Mouse (Mus musculus): ENCODE measurements around the gene Fam129a. TPM values are rescaled to one million over a fixed set of nuclear protein-coding genes. Genes with fewer than 3 reads are reported as not detected.

The Fam129a gene
- polyA plus RNA-seq, 1 experiment = not detected

DNA sequence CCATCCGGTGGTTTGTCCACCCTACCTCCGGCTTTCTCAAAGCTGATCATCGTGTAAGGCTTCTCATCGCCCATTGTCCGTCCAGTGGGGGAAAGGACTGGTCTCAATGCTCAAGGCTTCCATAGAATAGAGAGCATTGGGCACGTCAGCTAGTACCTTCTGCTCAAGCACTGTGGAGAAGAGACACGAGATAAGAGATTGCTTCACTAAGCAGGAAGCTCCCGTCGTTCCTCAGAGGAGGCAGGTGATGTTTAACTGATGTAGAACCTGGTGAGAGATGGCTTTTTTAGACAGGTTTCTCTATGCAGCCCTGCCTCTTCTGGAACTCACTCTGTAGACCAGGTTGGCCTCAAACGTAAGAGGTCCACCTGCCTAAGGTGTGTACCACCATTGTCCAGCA, 93.4 kb downstream of the Fam129a start:
- Histone ChIP-seq H3K4me3 (ENCODE audit: insufficient read depth, low read depth, low read length) (no peak overlapping the region), H3K4me1 (ENCODE audit: control insufficient read depth, insufficient read depth, low read length) (no peaks in the 10 kb centered on the region), H3K27ac (ENCODE audit: insufficient read depth, low read depth, low read length) (no peak overlapping the region)
- TF ChIP-seq POLR2A (IDR thresholded peaks at IDR 0.05; ENCODE audit: insufficient read depth, low read depth, low read length) (no peak), CTCF (IDR thresholded peaks at IDR 0.05; ENCODE audit: insufficient read depth, low read depth, low read length) (no peak)
- 96% methylated on average over 10 of the region's 10 CpGs for WGBS

DNA sequence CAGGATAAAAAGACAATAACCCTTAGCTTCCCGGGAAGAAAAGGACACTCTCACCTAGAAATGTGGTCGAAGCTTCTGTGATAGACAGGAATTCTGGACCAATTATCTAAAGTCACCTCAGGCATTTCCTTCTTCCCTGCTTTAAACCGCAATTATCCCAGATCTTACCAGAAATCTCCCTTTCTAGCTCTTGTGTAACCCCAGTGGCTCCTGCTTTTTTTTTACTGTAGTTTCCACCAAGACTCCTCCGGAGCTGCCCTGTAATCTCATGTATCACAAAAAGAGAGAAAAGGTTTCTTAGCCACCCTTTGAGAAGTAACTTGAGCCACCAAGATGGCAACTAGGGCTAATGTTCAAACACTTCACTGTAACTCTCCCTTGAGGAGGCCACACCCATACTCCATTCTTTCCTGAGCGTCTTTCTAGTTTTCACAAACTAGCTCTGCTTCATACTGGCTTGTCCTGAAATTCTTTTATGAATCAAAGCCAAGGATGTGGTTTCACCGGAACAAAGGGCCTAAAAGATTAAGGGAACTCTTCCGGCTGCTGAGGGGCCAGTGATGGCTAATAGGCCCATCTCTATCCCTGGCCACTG, 93.9 kb downstream of the Fam129a start:
- Histone ChIP-seq H3K4me1 (ENCODE audit: control insufficient read depth, insufficient read depth, low read length) (no peaks in the 10 kb centered on the region), H3K4me3 (ENCODE audit: insufficient read depth, low read depth, low read length) (no peak overlapping the region), H3K27ac (ENCODE audit: insufficient read depth, low read depth, low read length) (no peak overlapping the region)
- WGBS = 91% methylated on average over 7 of the region's 7 CpGs
- TF ChIP-seq CTCF (IDR thresholded peaks at IDR 0.05; ENCODE audit: insufficient read depth, low read depth, low read length) = no peak
- TF ChIP-seq POLR2A (IDR thresholded peaks at IDR 0.05; ENCODE audit: insufficient read depth, low read depth, low read length) = no peak

DNA sequence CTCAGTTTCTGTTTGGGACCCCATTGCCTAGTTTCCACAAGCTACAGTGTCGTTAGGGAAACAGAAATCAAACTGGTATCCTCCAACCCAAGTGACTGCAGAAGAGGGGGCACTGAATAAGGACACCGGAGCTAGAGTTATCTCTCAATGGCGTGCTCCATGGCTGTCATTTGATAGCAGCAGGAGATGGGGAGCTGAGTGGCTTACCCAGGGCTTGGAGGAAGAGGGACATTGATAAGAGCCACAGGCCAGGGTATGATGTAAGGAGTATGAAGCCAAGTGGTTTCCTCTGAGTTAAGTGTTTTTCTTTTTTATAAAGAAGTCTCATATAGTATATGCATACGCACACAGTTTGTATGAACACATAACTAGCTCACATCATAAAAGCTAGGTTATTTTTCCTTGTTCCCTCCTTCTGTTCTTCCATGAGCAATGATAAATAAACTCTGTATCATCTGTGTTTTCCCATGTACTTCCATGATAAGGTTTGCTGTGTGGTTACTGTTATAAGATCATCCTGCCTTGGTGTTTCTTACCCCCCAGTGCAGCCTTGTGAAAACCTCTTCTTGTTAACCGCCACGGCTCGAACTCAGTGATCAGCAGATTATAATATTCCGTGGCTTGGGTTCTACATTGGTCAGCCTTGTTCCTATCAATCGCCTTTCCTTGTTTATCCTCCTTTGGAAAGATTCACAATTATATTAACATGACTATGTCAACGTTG, 96.5 kb downstream of the Fam129a start:
- Histone ChIP-seq H3K27ac (ENCODE audit: insufficient read depth, low read depth, low read length) (no peak overlapping the region), H3K4me3 (ENCODE audit: insufficient read depth, low read depth, low read length) (no peak overlapping the region), H3K4me1 (ENCODE audit: control insufficient read depth, insufficient read depth, low read length) (no peaks in the 10 kb centered on the region; the same call in 1 of the 2 replicates)
- 92% methylated on average over 10 of the region's 10 CpGs for WGBS
- TF ChIP-seq POLR2A (IDR thresholded peaks at IDR 0.05; ENCODE audit: insufficient read depth, low read depth, low read length) (no peak), CTCF (IDR thresholded peaks at IDR 0.05; ENCODE audit: insufficient read depth, low read depth, low read length) (no peak)

DNA sequence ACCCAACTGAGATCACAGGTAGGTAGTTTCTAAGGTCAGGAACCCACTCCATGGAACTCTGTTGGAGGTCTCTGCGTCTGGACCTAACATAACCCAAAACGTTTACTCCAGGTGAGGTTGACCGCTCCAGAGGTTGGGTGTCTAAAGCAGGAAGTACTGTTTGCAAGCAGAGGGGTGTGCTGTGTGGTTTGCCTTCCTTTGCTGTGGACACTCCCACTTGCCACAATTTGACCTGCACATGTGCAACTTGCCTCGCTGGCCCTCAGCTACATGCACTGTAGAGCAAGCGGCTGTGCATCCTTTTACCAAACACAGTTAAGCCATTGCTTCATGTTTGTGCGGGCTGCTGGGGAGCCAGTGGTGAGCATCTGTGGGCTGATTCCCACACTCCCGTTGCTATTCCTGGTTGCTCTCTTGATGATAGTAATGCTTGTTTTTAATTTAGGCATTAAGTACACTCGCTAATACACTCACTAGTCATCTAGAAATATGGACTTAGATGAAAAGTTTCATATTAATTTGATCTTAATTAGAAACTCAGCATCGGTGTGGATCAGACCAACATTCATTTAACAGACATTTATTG, 99.1 kb downstream of the Fam129a start:
- H3K4me1 ChIP-seq (ENCODE audit: control insufficient read depth, insufficient read depth, low read length) = no peaks in the 10 kb centered on the region; the same call in 1 of the 2 replicates
- TF ChIP-seq CTCF (IDR thresholded peaks at IDR 0.05; ENCODE audit: insufficient read depth, low read depth, low read length) (no peak), POLR2A (IDR thresholded peaks at IDR 0.05; ENCODE audit: insufficient read depth, low read depth, low read length) (no peak)
- WGBS = 79% methylated on average over 9 of the region's 9 CpGs
- no peak overlapping the region for H3K27ac ChIP-seq (ENCODE audit: insufficient read depth, low read depth, low read length)
- no peak overlapping the region for H3K4me3 ChIP-seq (ENCODE audit: insufficient read depth, low read depth, low read length)

DNA sequence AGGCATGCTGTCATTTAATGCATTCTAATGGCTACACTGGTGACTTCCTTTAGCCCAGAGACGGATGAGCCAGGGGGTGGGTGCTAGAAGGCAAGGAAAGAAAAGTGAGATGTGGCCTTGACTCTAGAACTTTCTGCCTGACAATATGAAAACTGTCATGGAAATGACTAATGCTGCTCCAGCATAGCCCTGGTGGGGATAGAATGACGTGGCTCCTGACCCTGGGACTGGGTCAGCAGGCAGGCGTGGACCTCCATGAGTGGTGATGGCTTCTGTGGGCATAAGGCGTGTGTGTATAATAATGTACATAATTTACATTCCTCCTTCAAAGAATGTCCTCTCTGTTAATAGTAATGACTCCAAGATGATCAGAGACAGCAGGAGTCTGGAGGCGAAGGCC, 104.7 kb downstream of the Fam129a start:
- 94% methylated on average over 5 of the region's 5 CpGs for WGBS
- no peak for TF ChIP-seq POLR2A (IDR thresholded peaks at IDR 0.05; ENCODE audit: insufficient read depth, low read depth, low read length)
- TF ChIP-seq CTCF (IDR thresholded peaks at IDR 0.05; ENCODE audit: insufficient read depth, low read depth, low read length) = no peak
- Histone ChIP-seq H3K4me1 (ENCODE audit: control insufficient read depth, insufficient read depth, low read length) (no peaks in the 10 kb centered on the region), H3K27ac (ENCODE audit: insufficient read depth, low read depth, low read length) (no peak overlapping the region), H3K4me3 (ENCODE audit: insufficient read depth, low read depth, low read length) (no peak overlapping the region)

DNA sequence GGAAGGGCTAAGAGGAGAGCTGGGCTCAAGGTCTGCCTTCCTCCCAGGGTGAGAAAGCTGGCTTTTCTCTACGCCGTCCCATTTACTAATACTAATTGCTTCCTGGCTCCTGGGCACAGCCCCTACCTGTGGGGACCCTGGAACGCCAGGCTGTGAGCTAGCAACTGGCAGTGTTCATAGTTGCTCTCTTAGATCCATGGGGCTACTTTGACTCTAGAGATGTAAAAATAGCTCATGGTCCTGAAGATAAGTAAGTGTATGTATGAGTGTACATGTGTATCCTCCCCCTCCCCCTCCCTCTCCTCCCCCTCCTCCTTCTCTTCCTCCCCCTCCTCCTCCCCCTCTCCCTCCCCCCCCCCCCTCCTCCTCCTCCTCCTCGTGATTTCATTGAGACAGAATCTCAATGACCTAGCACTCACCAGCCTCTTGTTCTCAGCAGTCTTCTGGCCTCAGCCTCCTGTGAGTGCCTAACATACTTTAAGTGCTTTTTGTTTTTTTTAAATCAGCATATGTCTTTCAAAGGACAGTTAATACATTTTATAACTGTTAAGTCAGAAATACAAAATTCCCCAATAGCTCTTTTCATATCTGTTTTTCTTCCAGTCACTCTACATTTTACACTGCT, 106.3 kb downstream of the Fam129a start:
- Histone ChIP-seq H3K27ac (ENCODE audit: insufficient read depth, low read depth, low read length) (no peak overlapping the region), H3K4me3 (ENCODE audit: insufficient read depth, low read depth, low read length) (no peak overlapping the region), H3K4me1 (ENCODE audit: control insufficient read depth, insufficient read depth, low read length) (no peaks in the 10 kb centered on the region)
- TF ChIP-seq POLR2A (IDR thresholded peaks at IDR 0.05; ENCODE audit: insufficient read depth, low read depth, low read length) = no peak
- TF ChIP-seq CTCF (IDR thresholded peaks at IDR 0.05; ENCODE audit: insufficient read depth, low read depth, low read length) = no peak
- WGBS = 82% methylated on average over 3 of the region's 4 CpGs

DNA sequence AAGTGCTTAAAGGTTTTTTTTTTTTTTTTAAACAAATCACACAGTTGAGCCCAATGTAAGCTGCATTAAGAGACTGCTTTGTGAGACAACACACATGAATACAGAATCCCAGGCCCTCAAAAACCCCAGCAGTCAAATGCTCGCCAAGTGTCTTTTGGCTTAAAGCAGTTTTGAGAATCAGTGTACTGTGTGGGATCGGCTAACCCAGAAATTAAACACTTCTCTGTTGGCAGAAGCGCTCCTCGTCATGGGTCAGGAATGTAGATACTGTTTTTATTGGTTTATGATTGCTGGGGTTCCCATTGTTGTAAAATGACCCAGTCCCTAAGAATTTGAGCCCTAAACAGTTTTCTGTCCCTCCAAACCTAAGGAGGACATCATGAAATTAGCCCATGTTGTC, 107.0 kb downstream of the Fam129a start:
- Histone ChIP-seq H3K27ac (ENCODE audit: insufficient read depth, low read depth, low read length) (no peak overlapping the region), H3K4me3 (ENCODE audit: insufficient read depth, low read depth, low read length) (no peak overlapping the region), H3K4me1 (ENCODE audit: control insufficient read depth, insufficient read depth, low read length) (no peaks in the 10 kb centered on the region)
- TF ChIP-seq POLR2A (IDR thresholded peaks at IDR 0.05; ENCODE audit: insufficient read depth, low read depth, low read length) (no peak), CTCF (IDR thresholded peaks at IDR 0.05; ENCODE audit: insufficient read depth, low read depth, low read length) (no peak)
- WGBS = 75% methylated on average over 4 of the region's 4 CpGs

DNA sequence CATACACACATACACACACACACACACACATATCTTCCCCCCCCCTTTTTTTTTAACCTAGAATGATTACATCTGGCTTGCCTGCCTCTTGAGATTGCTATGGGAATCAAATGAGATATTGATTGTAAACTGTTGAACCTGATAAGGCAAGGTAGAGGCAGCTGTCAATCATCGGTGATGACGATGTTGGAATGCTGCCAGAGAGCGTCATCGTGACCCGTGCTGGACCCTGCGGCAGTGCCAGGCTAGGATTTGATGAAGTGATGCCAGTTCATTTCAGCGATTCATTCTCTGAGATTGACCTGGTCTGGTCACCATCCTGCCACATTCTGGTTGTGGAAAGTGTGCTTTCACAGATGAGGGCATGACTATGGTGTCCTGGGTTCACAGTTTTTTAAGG, 108.2 kb downstream of the Fam129a start:
- H3K4me3 ChIP-seq (ENCODE audit: insufficient read depth, low read depth, low read length) = no peak overlapping the region
- WGBS = 86% methylated on average over 7 of the region's 7 CpGs
- H3K4me1 ChIP-seq (ENCODE audit: control insufficient read depth, insufficient read depth, low read length) = no peaks in the 10 kb centered on the region
- H3K27ac ChIP-seq (ENCODE audit: insufficient read depth, low read depth, low read length) = no peak overlapping the region
- no peak for TF ChIP-seq CTCF (IDR thresholded peaks at IDR 0.05; ENCODE audit: insufficient read depth, low read depth, low read length)
- no peak for TF ChIP-seq POLR2A (IDR thresholded peaks at IDR 0.05; ENCODE audit: insufficient read depth, low read depth, low read length)

Measured in olfactory bulb, adult 2 months (tissue).